Mouse (Mus musculus) ovary, adult 10 weeks (tissue): ENCODE results near the gene Mcmbp. TPM values are rescaled to one million over a fixed set of nuclear protein-coding genes. Genes with fewer than 3 reads are reported as not detected.

ENCODE experiments used
- polyA plus RNA-seq: library from polyadenylated mRNA; stranded (reverse); fragments of 350-450 nt; fragmentation: Illumina TruSeq; extraction: RNeasy Lipid Tissue Mini Kit (QIAGEN cat#74804); gene quantifications from one replicate; pipeline ENCODE4 v1.2.3, GENCODE M21; 2014

Gene Mcmbp
- 44.7 TPM for polyA plus RNA-seq

DNA sequence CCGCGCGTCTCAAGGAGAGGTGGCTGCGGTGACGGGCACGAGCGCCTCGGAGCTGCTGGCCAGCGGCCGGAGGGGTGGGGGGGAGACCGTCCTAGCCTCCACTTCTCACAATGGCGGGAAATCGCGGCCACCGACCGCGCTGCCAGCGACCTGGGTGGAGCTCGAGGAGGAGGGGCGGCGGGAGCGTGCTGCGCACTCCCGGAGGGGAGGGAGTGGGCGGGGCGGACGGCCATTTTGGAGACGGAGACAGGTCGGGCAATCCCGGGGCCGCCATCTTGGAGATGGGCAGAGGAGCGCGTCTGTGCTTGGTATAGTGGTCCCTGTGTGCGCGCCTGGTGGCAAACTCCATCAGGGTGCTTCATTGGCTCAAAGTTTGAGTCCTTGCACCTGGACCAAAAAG, at the start of gene Mcmbp:
TSS of gene Mcmbp (minus strand) at position 162 of the 400 bp plus-strand sequence.

DNA sequence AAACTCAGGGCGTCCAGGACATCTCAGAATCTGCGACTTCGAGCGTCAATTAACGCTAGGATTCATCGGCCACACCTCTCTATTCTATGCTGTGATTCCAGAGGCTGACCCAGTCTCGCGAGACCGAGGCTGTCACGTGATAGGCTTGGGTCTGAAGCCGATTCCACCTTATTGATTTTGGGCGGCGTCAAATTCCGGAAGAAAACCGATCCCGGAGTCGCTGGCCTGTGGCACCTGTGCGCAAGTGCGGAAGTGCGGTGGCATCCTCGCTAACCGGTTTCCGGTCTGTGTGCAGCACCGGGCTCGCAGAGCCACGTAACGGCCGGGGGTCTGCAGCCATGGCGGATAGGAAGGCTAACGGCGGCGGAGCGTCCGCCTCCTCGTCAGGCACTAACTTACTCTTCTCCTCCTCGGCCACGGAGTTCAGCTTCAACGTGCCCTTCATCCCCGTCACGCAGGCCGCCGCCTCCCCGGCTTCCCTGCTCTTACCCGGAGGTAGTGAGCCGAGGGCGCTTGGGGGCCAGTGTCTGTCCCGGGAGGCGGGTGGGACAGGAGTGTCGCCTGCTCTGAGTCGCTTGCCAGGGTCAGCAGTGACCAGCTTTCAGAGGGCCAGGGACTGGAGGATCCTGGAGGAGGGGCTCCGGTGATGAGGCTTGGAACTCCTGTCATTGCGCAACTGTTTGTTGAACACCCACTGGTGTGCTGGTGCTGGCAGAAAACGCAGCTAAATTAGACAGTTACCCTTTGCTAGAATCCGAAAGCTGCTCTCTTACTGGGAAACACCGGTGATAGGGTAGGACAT, 4.6 kb upstream of the Mcmbp start, which contains the start of gene Sec23ip:
TSS of gene Sec23ip (plus strand) at position 260 of the 802 bp plus-strand sequence.

Other genes with a start within 250 kb of the Mcmbp start
- 24.3 TPM for gene Bag3, start 216.9 kb downstream of the Mcmbp start, polyA plus RNA-seq
- 43.8 TPM for gene Inpp5f, start 129.2 kb downstream of the Mcmbp start, polyA plus RNA-seq
- gene Sec23ip, start 4.4 kb upstream of the Mcmbp start, polyA plus RNA-seq, result 53.2 TPM